Mouse (Mus musculus): ENCODE data around the gene Rnf187. TPM values are rescaled to one million over a fixed set of nuclear protein-coding genes. Genes with fewer than 3 reads are reported as not detected.

Gene Rnf187
- polyA plus RNA-seq, 1 experiment from 2014 or later, result 563 TPM

- ATAC-seq, result no peak
- WGBS, result 83% methylated on average over 6 of the region's 6 CpGs
Observed at GRCm38 (mm10) chr11:58897485-58897884, 41.2 kb downstream of the Rnf187 start.

GRCm38 (mm10) chr11:58894456-58894855, 44.3 kb downstream of the Rnf187 start:
- no peak for ATAC-seq
- Histone ChIP-seq H3K27ac (ENCODE audit: low read depth, low read length) (no peak overlapping the region), H3K9me3 (ENCODE audit: control insufficient read depth, low read length) (no peaks in the 10 kb centered on the region), H3K27me3 (replicated peaks; ENCODE audit: control insufficient read depth, insufficient read depth, low read length) (no peaks in the 10 kb centered on the region), H3K36me3 (ENCODE audit: control insufficient read depth, insufficient read depth, low read length) (peaks cover 28% of the 10 kb centered on the region), H3K4me1 (ENCODE audit: control insufficient read depth, insufficient read depth, low read depth, low read length) (no peaks in the 10 kb centered on the region), H3K4me3 (ENCODE audit: low read length) (no peak overlapping the region), H3K9ac (ENCODE audit: low read depth, low read length) (no peak overlapping the region), H3K4me2 (ENCODE audit: low read length) (no peak overlapping the region)
- WGBS, result 73% methylated on average over 6 of the region's 6 CpGs

More at GRCm38 (mm10) chr11:58897485-58897884, 41.2 kb downstream of the Rnf187 start:
- Histone ChIP-seq H3K4me2 (ENCODE audit: low read length) (no peak overlapping the region), H3K36me3 (ENCODE audit: control insufficient read depth, insufficient read depth, low read length) (peaks cover 15% of the 10 kb centered on the region), H3K4me1 (ENCODE audit: control insufficient read depth, insufficient read depth, low read depth, low read length) (peaks cover under 1% of the 10 kb centered on the region; the same call in 1 of the 2 replicates), H3K9me3 (ENCODE audit: control insufficient read depth, low read length) (no peaks in the 10 kb centered on the region), H3K4me3 (ENCODE audit: low read length) (no peak overlapping the region), H3K27ac (ENCODE audit: low read depth, low read length) (no peak overlapping the region), H3K27me3 (replicated peaks; ENCODE audit: control insufficient read depth, insufficient read depth, low read length) (no peaks in the 10 kb centered on the region), H3K9ac (ENCODE audit: low read depth, low read length) (no peak overlapping the region)

DNA sequence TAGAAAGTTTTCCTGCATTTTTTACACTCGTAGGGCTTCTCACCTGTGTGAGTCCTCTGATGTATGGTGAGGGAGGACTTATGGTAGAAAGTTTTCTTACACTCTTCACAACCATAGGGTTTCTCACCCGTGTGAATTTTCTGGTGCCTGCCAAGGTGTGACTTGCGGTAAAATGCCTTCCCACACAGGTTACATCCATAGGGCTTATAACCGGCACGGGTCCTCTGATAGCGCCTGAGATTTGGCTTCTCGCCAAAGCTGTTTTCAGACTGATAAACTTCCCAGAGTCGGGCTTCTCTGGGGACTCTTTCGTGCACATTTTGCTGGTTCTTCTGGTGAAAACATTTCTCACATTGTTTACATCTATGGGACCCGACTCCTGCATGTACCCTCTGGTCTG, 48.2 kb downstream of the Rnf187 start:
- no peaks in the 10 kb centered on the region for H3K27me3 ChIP-seq (replicated peaks; ENCODE audit: control insufficient read depth, insufficient read depth, low read length)
- no peaks in the 10 kb centered on the region for H3K4me1 ChIP-seq (ENCODE audit: control insufficient read depth, insufficient read depth, low read depth, low read length)
- no peak overlapping the region for H3K27ac ChIP-seq (ENCODE audit: low read depth, low read length)
- ATAC-seq, result no peak
- no peaks in the 10 kb centered on the region for H3K9me3 ChIP-seq (ENCODE audit: control insufficient read depth, low read length)
- no peak overlapping the region for H3K9ac ChIP-seq (ENCODE audit: low read depth, low read length)
- H3K4me2 ChIP-seq (ENCODE audit: low read length), result no peak overlapping the region
- H3K4me3 ChIP-seq (ENCODE audit: low read length), result no peak overlapping the region
- 92% methylated on average over 10 of the region's 10 CpGs for WGBS
- peaks cover 25% of the 10 kb centered on the region for H3K36me3 ChIP-seq (ENCODE audit: control insufficient read depth, insufficient read depth, low read length)

DNA sequence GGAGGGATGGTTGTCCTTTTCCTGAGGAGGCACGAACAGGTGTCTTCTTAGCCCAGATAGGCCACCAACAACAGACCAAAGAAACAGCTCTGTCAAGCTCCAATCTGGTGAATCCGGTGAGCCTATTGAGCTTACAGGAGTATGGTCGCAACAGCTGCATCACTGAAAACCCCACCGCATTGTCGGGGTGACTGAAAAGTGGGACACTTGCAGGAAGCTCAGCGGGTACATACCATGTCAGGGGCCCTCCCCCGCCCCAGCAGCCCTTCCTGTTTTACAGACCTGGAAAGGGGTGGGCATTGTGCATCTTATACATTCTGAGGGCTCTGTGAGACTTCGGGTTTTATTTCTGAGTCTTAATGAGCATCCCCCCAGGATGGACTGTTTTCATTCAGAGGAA, 55.0 kb downstream of the Rnf187 start:
- Histone ChIP-seq H3K9ac (ENCODE audit: low read depth, low read length) (no peak overlapping the region), H3K4me3 (ENCODE audit: low read length) (no peak overlapping the region), H3K36me3 (ENCODE audit: control insufficient read depth, insufficient read depth, low read length) (peaks cover 20% of the 10 kb centered on the region), H3K27ac (ENCODE audit: low read depth, low read length) (no peak overlapping the region), H3K9me3 (ENCODE audit: control insufficient read depth, low read length) (no peaks in the 10 kb centered on the region), H3K4me1 (ENCODE audit: control insufficient read depth, insufficient read depth, low read depth, low read length) (no peaks in the 10 kb centered on the region), H3K4me2 (ENCODE audit: low read length) (no peak overlapping the region), H3K27me3 (replicated peaks; ENCODE audit: control insufficient read depth, insufficient read depth, low read length) (no peaks in the 10 kb centered on the region)
- no peak for ATAC-seq
- 84% methylated on average over 8 of the region's 8 CpGs for WGBS

Small RNA genes lying within 50 kb of the gene (microRNA-seq; reads per million reads assigned to microRNA genes)
- gene Gm44313, result not detected

Other genes with a start within 250 kb of the Rnf187 start
- gene Olfr319, start 239.8 kb downstream of the Rnf187 start, polyA plus RNA-seq (2015; fragmentation: Nextera tagmentation; extraction: Ambion mirVana), result not detected in 2 replicates
- gene Olfr318, start 214.9 kb downstream of the Rnf187 start, polyA plus RNA-seq (2015; fragmentation: Nextera tagmentation; extraction: Ambion mirVana), result not detected in 2 replicates
- 0.26 and 0.27 TPM in 2 replicates for gene Olfr317, start 199.7 kb downstream of the Rnf187 start, polyA plus RNA-seq (2015; fragmentation: Nextera tagmentation; extraction: Ambion mirVana)
- gene Olfr316, start 186.2 kb downstream of the Rnf187 start, polyA plus RNA-seq (2015; fragmentation: Nextera tagmentation; extraction: Ambion mirVana), result not detected in 2 replicates
- 0.10 TPM in 1 of 2 replicates, not detected in the other for gene Olfr315, start 165.7 kb downstream of the Rnf187 start, polyA plus RNA-seq (2015; fragmentation: Nextera tagmentation; extraction: Ambion mirVana)
- gene Olfr314, start 156.0 kb downstream of the Rnf187 start, polyA plus RNA-seq (2015; fragmentation: Nextera tagmentation; extraction: Ambion mirVana), result not detected in 2 replicates
- 10.0 and 11.0 TPM in 2 replicates for gene Fam183b, start 137.0 kb downstream of the Rnf187 start, polyA plus RNA-seq (2015; fragmentation: Nextera tagmentation; extraction: Ambion mirVana)
- not detected in 2 replicates for gene Olfr313, start 123.9 kb downstream of the Rnf187 start, polyA plus RNA-seq (2015; fragmentation: Nextera tagmentation; extraction: Ambion mirVana)
- gene Olfr312, start 109.7 kb downstream of the Rnf187 start, polyA plus RNA-seq (2015; fragmentation: Nextera tagmentation; extraction: Ambion mirVana), result not detected in 2 replicates
- gene Olfr311, start 99.7 kb downstream of the Rnf187 start, polyA plus RNA-seq (2015; fragmentation: Nextera tagmentation; extraction: Ambion mirVana), result not detected in 2 replicates
- 19.8 and 22.3 TPM in 2 replicates for gene Gm12258, start 91.8 kb downstream of the Rnf187 start, polyA plus RNA-seq (2015; fragmentation: Nextera tagmentation; extraction: Ambion mirVana)
- 10.8 and 13.8 TPM in 2 replicates for gene 2810021J22Rik, start 71.7 kb downstream of the Rnf187 start, polyA plus RNA-seq (2015; fragmentation: Nextera tagmentation; extraction: Ambion mirVana)
- 6.1 and 8.1 TPM in 2 replicates for gene Zfp39, start 34.7 kb downstream of the Rnf187 start, polyA plus RNA-seq (2015; fragmentation: Nextera tagmentation; extraction: Ambion mirVana)
- not detected in 2 replicates for gene Btnl10, start 21.0 kb downstream of the Rnf187 start, polyA plus RNA-seq (2015; fragmentation: Nextera tagmentation; extraction: Ambion mirVana)
- 249 and 250 TPM in 2 replicates for gene Hist3h2ba, start 10.0 kb upstream of the Rnf187 start, polyA plus RNA-seq (2015; fragmentation: Nextera tagmentation; extraction: Ambion mirVana)
- gene Hist3h2a, start 15.8 kb upstream of the Rnf187 start, polyA plus RNA-seq (2015; fragmentation: Nextera tagmentation; extraction: Ambion mirVana), result 85.3 and 89.6 TPM in 2 replicates
- gene Trim17, start 15.8 kb upstream of the Rnf187 start, polyA plus RNA-seq (2015; fragmentation: Nextera tagmentation; extraction: Ambion mirVana), result 1.1 and 1.8 TPM in 2 replicates
- gene Trim11, start 39.2 kb upstream of the Rnf187 start, polyA plus RNA-seq (2015; fragmentation: Nextera tagmentation; extraction: Ambion mirVana), result 20.7 and 21.4 TPM in 2 replicates
- gene Obscn, start 197.5 kb upstream of the Rnf187 start, polyA plus RNA-seq (2015; fragmentation: Nextera tagmentation; extraction: Ambion mirVana), result 0.48 and 0.71 TPM in 2 replicates
- gene Iba57, start 224.8 kb upstream of the Rnf187 start, polyA plus RNA-seq (2015; fragmentation: Nextera tagmentation; extraction: Ambion mirVana), result 7.3 and 7.8 TPM in 2 replicates
- 0.20 and 0.22 TPM in 2 replicates for gene Gjc2, start 244.3 kb upstream of the Rnf187 start, polyA plus RNA-seq (2015; fragmentation: Nextera tagmentation; extraction: Ambion mirVana)

All from hindbrain, embryonic 16.5 days (tissue).